In genomic region chr9:95857414-95858026, GRCm38 (mm10) we compare ENCODE assay signal across 8 mouse cellular contexts. TPM values are rescaled to one million over a fixed set of nuclear protein-coding genes. Genes with fewer than 3 reads are reported as not detected.
DNase-seq lines count a peak whose midpoint lies in the region; ATAC-seq and TF ChIP-seq lines count a peak whose summit lies in the region.

Atr (plus strand) TSS chr9:95857597.

- intact Hi-C loops in heart, postnatal 10 days (cut with DNase I): loop anchor here (5.0 kb wide), 1 partner anchor 345 kb away; the partner anchor contains the start of gene U2surp

- H3K9me3 ChIP-seq in E14TG2a.4 (ENCODE audit: low read length): no peaks in the 10 kb centered on the region
- no peaks in the 10 kb centered on the region for H3K9me3 ChIP-seq in forebrain, embryonic 13.5 days (replicated peaks)
- no peaks in the 10 kb centered on the region for H3K9me3 ChIP-seq in liver, postnatal 0 days (ENCODE audit: low read length)
- no peaks in the 10 kb centered on the region for H3K9me3 ChIP-seq in neural tube, embryonic 14.5 days (ENCODE audit: control insufficient read depth, low read length)

- H3K4me3 ChIP-seq in E14TG2a.4 (replicated peaks; ENCODE audit: low read length): peak within 1 kb of the TSS; percentile 98
- H3K4me3 ChIP-seq in forebrain, embryonic 13.5 days: peak within 1 kb of the TSS; percentile 86
- H3K4me3 ChIP-seq in liver, postnatal 0 days (ENCODE audit: low read depth, low read length): peak within 1 kb of the TSS; percentile 95
- peak within 1 kb of the TSS; percentile 92 for H3K4me3 ChIP-seq in neural tube, embryonic 14.5 days (ENCODE audit: low read depth, low read length)

- peak within 1 kb of the TSS; percentile 71 for H3K4me2 ChIP-seq in forebrain, embryonic 13.5 days
- H3K4me2 ChIP-seq in liver, postnatal 0 days (ENCODE audit: low read depth, low read length): peak within 1 kb of the TSS; percentile 100
- peak within 1 kb of the TSS; percentile 96 for H3K4me2 ChIP-seq in neural tube, embryonic 14.5 days (ENCODE audit: low read depth, low read length)

- H3K9ac ChIP-seq in forebrain, embryonic 13.5 days: peak within 1 kb of the TSS; percentile 80
- peak within 1 kb of the TSS; percentile 86 for H3K9ac ChIP-seq in liver, postnatal 0 days (replicated peaks)
- peak within 1 kb of the TSS; percentile 72 for H3K9ac ChIP-seq in neural tube, embryonic 14.5 days (replicated peaks; ENCODE audit: low read depth, low read length)

- H3K27me3 ChIP-seq in E14TG2a.4 (ENCODE audit: insufficient read depth, low read length): no peaks in the 10 kb centered on the region; the same call in 1 of the 2 replicates
- no peaks in the 10 kb centered on the region for H3K27me3 ChIP-seq in forebrain, embryonic 13.5 days
- no peaks in the 10 kb centered on the region for H3K27me3 ChIP-seq in liver, postnatal 0 days (ENCODE audit: insufficient read depth, low read length)
- no peaks in the 10 kb centered on the region for H3K27me3 ChIP-seq in neural tube, embryonic 14.5 days (ENCODE audit: control insufficient read depth, insufficient read depth, low read length)

- peak; percentile 92 for DNase-seq in c-Kit-positive CD71-positive TER-119-positive erythroid progenitor cells, embryonic 14.5 days (ENCODE audit: low spot score)
- peak; percentile 96 for DNase-seq in heart, postnatal 10 days
- peak; percentile 86 for DNase-seq in large intestine, adult 2 months (ENCODE audit: low read depth, low spot score)
- peak; percentile 96 for DNase-seq in liver, postnatal 0 days
- peak; percentile 97 for DNase-seq in testis, postnatal 10 days (ENCODE audit: low spot score)

- peak; percentile 76 for TF ChIP-seq EP300 in liver, postnatal 0 days (IDR thresholded peaks at IDR 0.05; ENCODE audit: low read depth)

- ATAC-seq in forebrain, embryonic 13.5 days: peak; percentile 93
- peak; percentile 93 for ATAC-seq in liver, postnatal 0 days
- ATAC-seq in neural tube, embryonic 14.5 days (ENCODE audit: low read depth): peak; percentile 92

- peak within 1 kb of the TSS; percentile 64 for H3K27ac ChIP-seq in forebrain, embryonic 13.5 days
- peak within 1 kb of the TSS; percentile 85 for H3K27ac ChIP-seq in liver, postnatal 0 days (ENCODE audit: low read depth)
- H3K27ac ChIP-seq in neural tube, embryonic 14.5 days (ENCODE audit: low read depth, low read length): peak within 1 kb of the TSS; percentile 55

- no peak for TF ChIP-seq CTCF in E14TG2a.4 (conservative IDR thresholded peaks at IDR 0.05; ENCODE audit: low read length)
- TF ChIP-seq CTCF in liver, postnatal 0 days (IDR thresholded peaks at IDR 0.05; ENCODE audit: low read depth): no peak

- peaks cover 14% of the 10 kb centered on the region for H3K36me3 ChIP-seq in E14TG2a.4 (ENCODE audit: insufficient read depth, low read length)
- 0 out of 2 replicates have a peak, but pooled peaks cover under 1% of the 10 kb centered on the region for H3K36me3 ChIP-seq in forebrain, embryonic 13.5 days (ENCODE audit: poor library complexity, severe bottlenecking)
- no peaks in the 10 kb centered on the region for H3K36me3 ChIP-seq in liver, postnatal 0 days (replicated peaks; ENCODE audit: insufficient read depth, low read length)
- no peaks in the 10 kb centered on the region for H3K36me3 ChIP-seq in neural tube, embryonic 14.5 days (ENCODE audit: control insufficient read depth, insufficient read depth, low read length)

- WGBS in forebrain, embryonic 13.5 days: under 1% methylated on average over 56 of the region's 69 CpGs
- under 1% methylated on average over 69 of the region's 69 CpGs for WGBS in large intestine, adult 2 months
- under 1% methylated on average over 59 of the region's 69 CpGs for WGBS in liver, postnatal 0 days (ENCODE audit: insufficient replicate concordance)
- WGBS in neural tube, embryonic 14.5 days: under 1% methylated on average over 69 of the region's 69 CpGs

- H3K4me1 ChIP-seq in E14TG2a.4 (replicated peaks; ENCODE audit: low read depth, low read length): peaks cover 17% of the 10 kb centered on the region
- 0 out of 2 replicates have a peak, but pooled peaks cover 4% of the 10 kb centered on the region for H3K4me1 ChIP-seq in forebrain, embryonic 13.5 days
- peaks cover 18% of the 10 kb centered on the region for H3K4me1 ChIP-seq in liver, postnatal 0 days (ENCODE audit: insufficient read depth)
- H3K4me1 ChIP-seq in neural tube, embryonic 14.5 days (ENCODE audit: control insufficient read depth, insufficient read depth, low read length): peaks cover 4% of the 10 kb centered on the region; the same call in 1 of the 2 replicates

RNA-seq across cellular contexts. Expression of gene Atr, which starts in this region (rescaled TPM):
- polyA plus RNA-seq in forebrain, embryonic 13.5 days (2015; fragmentation: Nextera tagmentation; extraction: Ambion mirVana): 17.4 and 20.4 TPM in 2 replicates
- 10 to 100 TPM in 1 of 2 experiments, 1 to 10 TPM in 1; 9.3 to 11.6 TPM for total RNA-seq in heart, postnatal 10 days (2021)
- polyA plus RNA-seq in large intestine, adult 2 months (2012; rRNA removed): 1.7 and 2.8 TPM in 2 replicates
- polyA plus RNA-seq in liver, postnatal 0 days (2015; fragmentation: Nextera tagmentation; extraction: Ambion mirVana): 3.8 TPM in 2 replicates
- polyA plus RNA-seq in neural tube, embryonic 14.5 days (2014; fragmentation: Nextera tagmentation; extraction: Ambion mirVana): 18.3 and 19.3 TPM in 2 replicates

Comparison
In these comparisons a context has a peak if more than half of its experiments do, and no peak if none do; other contexts are left out.
1. Peak in every context shown above with its lines: DNase-seq, ATAC-seq, H3K4me3 ChIP-seq and H3K27ac ChIP-seq.